Mouse (Mus musculus) embryo, embryonic 10.5 days (tissue): ENCODE measurements around the gene Tmem144.
"Not testable (repeated sequence)": the region's sequence is repeated elsewhere in the genome, so short reads cannot be mapped to it uniquely, and the experiment has no call there.

Source experiments
- DNase-seq: peaks from one replicate; pipeline ENCODE4 v3.0.0-alpha.2; 2015; ENCODE audit warnings: low spot score

Gene Tmem144

GRCm38 (mm10) chr3:79809180-79809567, 43.4 kb downstream of the Tmem144 start:
- DNase-seq, result peak; percentile 90

DNA sequence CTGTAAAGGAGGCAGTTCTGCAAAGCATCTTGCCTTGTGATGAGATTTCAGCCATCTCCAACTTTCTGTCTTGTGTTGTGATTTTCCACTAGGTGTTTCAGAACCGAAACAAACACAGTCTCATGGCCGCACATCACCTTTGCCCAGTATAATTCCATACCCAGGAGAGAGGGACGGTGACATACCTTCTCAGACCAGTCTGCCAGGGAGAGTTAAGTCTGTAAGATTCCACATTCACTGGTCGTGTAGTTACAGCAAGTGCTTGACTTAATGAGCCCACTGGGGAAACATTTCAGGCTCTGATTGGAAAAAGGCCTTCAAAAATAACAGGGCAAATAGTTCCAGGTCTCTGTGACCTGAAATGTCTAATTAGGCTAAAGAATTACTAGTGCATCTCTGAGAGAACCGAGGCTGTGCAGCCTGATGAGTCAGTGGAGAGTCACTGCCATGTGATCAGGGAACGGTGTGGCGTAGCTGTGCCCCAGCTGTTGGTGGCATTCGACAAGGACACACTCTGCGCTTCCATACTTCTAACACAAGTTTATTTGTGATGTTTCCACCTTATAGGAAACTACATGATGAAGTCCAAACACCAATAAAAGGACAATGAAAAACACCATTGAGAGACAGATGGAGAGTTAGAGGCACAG, 43.9 kb downstream of the Tmem144 start:
- DNase-seq, result no peak

DNA sequence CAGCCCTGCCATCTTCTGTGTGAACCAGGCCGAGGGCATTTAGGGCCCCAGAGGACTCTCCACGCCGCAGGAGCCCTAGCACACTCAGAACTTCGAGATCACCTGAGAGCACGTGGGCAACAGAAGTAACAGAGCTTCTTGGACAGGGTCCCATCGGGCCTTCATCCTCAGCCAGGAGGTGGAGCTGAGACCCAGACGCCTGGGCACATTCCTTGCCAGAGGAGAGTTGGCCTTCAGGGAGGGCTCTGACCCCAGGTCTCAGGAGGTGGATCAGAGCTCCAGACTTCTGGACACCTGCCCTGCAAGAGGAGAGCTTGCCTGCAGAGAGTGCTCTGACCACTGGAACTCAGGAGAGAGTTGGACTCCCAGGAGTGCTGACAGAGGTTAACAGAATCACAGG, 51.8 kb downstream of the Tmem144 start:
- not testable (repeated sequence) for DNase-seq

GRCm38 (mm10) chr3:79792307-79792706, 60.3 kb downstream of the Tmem144 start:
- no peak for DNase-seq

DNA sequence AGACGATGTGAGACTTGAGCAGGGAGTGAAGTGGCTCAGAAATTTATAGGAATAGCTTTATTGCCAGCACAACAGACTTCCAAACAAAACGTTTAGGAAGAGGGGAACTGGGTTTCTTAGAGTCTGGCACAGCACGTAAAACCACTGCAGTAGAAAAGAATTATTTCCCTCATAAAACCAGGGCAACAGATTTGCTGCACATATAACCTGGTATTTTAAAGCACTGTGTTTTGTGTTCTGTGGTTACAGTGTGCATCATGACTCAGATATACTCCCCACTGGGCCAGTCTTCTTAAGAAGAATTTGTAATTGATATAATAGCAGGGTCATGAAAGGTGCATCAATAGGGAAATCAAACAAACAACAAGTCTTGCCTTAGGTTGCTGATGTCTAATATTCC, 62.2 kb downstream of the Tmem144 start:
- no peak for DNase-seq

- no peak for DNase-seq
These were observed 63.0 kb downstream of the Tmem144 start for GRCm38 (mm10) chr3:79789554-79789953.

DNA sequence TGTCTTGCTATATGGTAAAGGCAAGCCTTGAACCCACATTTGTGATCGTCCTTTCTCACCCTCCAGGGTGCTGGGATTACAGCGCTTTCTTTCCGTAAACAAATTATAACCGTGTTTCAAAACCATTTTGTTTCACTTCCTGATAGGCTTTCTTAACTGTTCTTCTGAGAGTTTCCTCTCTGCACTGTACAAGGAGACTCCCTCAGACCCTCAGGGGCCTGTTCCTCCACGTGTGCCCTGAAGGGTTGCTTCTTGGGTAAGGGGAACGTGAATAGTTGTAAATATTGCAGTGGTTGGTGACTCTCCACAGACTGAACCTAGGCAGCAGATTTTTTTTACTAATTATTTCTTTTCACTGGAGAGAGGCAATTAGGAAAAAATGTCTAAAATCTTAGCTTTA, 63.6 kb downstream of the Tmem144 start:
- DNase-seq, result no peak

GRCm38 (mm10) chr3:79784362-79784736, 68.2 kb downstream of the Tmem144 start:
- DNase-seq, result peak; percentile 37

- DNase-seq, result peak; percentile 52
These were observed 68.8 kb downstream of the Tmem144 start for GRCm38 (mm10) chr3:79783630-79784361.

DNA sequence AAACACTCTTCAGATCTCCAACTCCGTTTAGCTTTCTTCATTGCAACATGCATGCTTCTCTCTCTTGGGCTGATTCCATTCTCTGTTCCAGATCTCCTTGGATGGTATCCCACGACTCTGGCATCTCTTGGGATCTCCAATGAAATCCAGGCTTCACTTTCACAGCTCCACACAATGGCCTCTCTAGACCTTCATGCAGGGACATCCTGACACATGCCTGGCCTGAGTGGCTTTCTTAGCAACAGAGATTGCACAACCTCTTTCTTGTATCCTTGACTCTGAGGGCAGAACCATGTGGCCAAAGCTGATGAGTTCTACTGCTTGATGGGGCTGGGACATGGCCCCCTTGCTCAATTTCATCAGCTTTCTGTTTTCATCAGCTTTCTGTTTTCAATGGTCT, 79.9 kb downstream of the Tmem144 start:
- no peak for DNase-seq
